Mouse (Mus musculus): ENCODE measurements around the gene Gm11595. TPM values are rescaled to one million over a fixed set of nuclear protein-coding genes. Genes with fewer than 3 reads are reported as not detected.
"Not testable (repeated sequence)": the region's sequence is repeated elsewhere in the genome, so short reads cannot be mapped to it uniquely, and the experiment has no call there.

Gm11595 gene
- not detected for total RNA-seq (2022)

GRCm38 (mm10) chr11:99772813-99773212 is at the start of gene Gm11595:
TSS of gene Gm11595 (minus strand) at chr11:99772913.
- DNase-seq, result not testable (repeated sequence)

GRCm38 (mm10) chr11:99815566-99815965 is 42.9 kb upstream of the Gm11595 start, which contains the start of gene Gm11564:
TSS of gene Gm11564 (minus strand) at chr11:99815666.
- DNase-seq, result not testable (repeated sequence)

GRCm38 (mm10) chr11:99809792-99810191 is 37.1 kb upstream of the Gm11595 start, which contains the start of gene Krtap4-13:
TSS of gene Krtap4-13 (minus strand) at chr11:99809892.
- DNase-seq, result not testable (repeated sequence)

DNA sequence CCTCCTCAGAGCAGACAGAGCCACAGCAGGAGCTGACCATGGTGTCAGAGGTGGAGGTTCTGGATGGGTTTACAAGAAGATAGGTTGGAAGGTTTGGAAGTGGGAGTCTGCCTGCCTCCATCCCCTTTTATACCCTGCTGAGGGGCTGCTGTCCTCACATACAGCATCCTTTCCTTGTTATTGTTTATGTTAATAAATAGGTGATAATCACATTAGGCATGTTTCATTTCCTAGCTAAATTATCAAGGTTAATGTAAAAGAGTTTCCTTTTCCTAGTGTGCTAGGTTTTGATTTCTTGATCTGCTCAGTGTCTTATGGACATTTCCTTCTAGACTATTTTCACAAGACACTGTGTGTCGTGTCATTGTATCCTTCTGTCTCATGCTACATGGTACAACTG is 31.6 kb upstream of the Gm11595 start, which contains the start of gene Gm11554:
TSS of gene Gm11554 (minus strand) at position 101 of the 400 bp plus-strand sequence.
- DNase-seq, result not testable (repeated sequence)

- DNase-seq, result not testable (repeated sequence)
These were observed 26.1 kb upstream of the Gm11595 start, which contains the start of gene Gm11569 for GRCm38 (mm10) chr11:99798832-99799231. TSS of gene Gm11569 (minus strand) at chr11:99798932.

GRCm38 (mm10) chr11:99793367-99793766 is 20.7 kb upstream of the Gm11595 start, which contains the start of gene Gm11596:
TSS of gene Gm11596 (minus strand) at chr11:99793467.
- no peak for DNase-seq

DNA sequence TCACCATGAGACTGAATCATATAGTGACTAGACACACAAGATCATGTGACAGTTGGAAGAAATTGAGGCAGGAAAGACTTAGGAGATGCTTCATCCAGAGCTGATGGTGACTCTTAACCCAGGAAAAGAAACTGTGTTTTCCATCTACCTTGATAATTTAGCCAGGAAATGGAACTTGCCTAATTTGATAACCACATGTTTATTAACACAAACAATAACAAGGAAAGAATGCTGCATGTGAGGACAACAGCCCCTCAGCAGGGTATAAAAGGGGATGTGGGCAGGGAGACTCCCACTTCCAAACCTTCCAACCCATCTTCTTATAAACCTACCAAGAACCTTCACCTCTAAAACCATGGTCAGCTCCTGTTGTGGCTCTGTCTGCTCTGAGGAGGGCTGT is 12.2 kb upstream of the Gm11595 start, which contains the start of gene Krtap4-9:
TSS of gene Krtap4-9 (plus strand) at position 301 of the 400 bp plus-strand sequence.
- not testable (repeated sequence) for DNase-seq

GRCm38 (mm10) chr11:99780604-99781003 is 7.9 kb upstream of the Gm11595 start, which contains the start of gene Krtap4-8:
TSS of gene Krtap4-8 (minus strand) at chr11:99780704.
- DNase-seq, result no peak

DNA sequence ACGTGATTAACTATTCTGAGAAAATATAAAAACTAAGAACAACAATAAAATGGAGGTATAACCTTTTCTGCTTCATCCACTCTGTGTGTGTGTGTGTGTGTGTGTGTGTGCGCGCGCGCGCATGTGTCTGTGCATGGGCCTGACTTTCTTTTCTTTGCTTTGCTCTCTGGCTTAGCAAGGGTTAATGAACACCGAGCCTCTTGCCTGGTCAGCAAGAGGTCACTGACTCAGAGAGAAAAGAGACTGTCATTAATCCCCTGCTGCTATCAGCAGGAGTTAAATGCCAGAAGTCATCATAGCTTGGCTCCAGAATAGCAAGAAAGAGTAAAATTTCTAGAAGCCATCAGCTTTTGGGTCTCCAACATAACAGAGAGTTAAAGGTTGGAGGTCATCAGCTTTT is 5.7 kb upstream of the Gm11595 start:
- no peak for DNase-seq

DNA sequence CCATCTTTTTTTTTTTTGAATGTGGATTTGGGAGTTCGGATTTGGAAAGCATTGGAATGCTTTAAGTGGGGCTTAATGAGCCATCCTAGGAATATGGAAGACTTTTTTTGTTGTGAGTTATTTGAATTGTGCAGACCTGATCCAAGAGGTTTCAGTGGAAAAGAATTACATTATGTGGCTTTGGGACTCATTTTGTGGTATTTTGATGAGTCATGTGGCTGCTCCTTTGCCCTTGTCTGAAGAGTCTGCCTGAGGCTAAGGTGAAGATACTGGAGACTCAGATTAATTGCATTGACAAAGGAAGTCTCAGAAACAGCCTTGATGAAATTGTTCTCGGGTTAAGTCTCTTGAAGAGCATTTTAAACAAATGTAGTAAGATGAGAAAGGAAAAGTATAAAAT is 4.3 kb downstream of the Gm11595 start:
- no peak for DNase-seq

DNA sequence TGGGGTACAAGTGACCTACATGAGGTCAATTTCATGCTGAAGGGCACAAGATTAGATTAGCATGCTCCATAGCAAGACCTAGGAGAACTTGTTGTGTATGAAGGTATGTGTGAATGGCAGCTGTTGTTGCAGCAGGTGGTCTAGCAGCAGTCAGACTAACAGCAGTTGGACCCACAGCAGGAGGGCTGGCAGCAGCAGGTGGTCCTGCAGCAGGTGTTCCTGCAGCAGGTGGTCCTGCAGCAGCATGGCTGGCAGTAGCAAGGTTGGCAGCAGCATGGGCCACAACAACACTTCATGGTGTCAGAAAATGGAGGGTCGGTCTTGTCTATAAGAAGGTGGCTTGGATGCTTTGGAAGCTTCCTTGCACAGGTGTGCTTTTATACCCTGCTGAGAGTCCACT is 13.8 kb downstream of the Gm11595 start:
- no peak for DNase-seq

DNA sequence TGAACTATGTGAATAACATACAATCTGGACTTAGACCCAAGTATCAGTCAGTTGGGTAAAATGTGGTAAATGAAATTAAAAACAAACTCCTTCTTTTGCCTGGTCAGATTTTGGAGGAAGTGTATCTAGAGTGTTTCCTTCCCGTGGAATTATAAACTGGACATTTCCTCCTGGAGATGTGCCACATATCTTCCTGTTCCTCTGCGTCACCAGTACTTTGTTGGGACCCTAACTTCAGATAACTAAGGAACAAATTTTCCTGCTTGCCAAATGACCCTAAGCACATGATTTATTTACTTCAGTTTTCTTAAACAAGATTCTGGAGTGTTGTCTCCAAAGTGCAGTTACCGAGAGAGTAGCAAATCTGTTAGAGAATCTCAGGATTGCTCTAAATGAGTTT is 28.7 kb downstream of the Gm11595 start:
- DNase-seq, result no peak

DNA sequence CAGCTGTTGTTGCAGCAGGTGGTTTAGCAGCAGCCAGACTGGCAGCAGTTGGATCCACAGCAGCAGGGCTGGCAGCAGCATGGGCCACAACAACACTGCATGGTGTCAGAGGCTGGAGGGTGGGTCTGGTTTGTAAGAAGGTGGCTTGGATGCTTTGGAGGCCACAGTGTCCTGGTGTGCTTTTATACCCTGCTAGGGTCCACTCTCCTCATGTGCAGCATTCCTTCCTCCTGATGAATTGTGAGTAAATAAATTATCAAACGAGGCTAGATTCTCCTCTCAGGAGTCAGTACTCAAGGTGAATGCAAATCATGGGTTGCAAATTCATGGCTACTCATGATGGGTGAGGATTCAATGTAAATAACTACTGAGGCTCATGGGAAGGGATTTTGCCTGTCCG is 38.5 kb downstream of the Gm11595 start, which contains the start of gene Gm14180:
TSS of gene Gm14180 (minus strand) at position 101 of the 400 bp plus-strand sequence.
- no peak for DNase-seq

- DNase-seq, result no peak
These were observed 48.7 kb downstream of the Gm11595 start for GRCm38 (mm10) chr11:99724061-99724460.

Other genes starting within 250 kb of the Gm11595 start
- not detected for gene Krt40, start 229.8 kb downstream of the Gm11595 start, total RNA-seq (2022)
- gene Krtap3-3, start 222.0 kb downstream of the Gm11595 start, total RNA-seq (2022), result not detected
- not detected for gene Krtap3-2, start 216.1 kb downstream of the Gm11595 start, total RNA-seq (2022)
- not detected for gene Gm11939, start 213.4 kb downstream of the Gm11595 start, total RNA-seq (2022)
- not detected for gene Krtap3-1, start 206.3 kb downstream of the Gm11595 start, total RNA-seq (2022)
- not detected for gene Krtap1-5, start 191.9 kb downstream of the Gm11595 start, total RNA-seq (2022)
- not detected for gene Krtap1-4, start 189.3 kb downstream of the Gm11595 start, total RNA-seq (2022)
- gene Krtap1-3, start 181.6 kb downstream of the Gm11595 start, total RNA-seq (2022), result not detected
- gene Krtap9-3, start 174.8 kb downstream of the Gm11595 start, total RNA-seq (2022), result not detected
- gene Gm11938, start 169.6 kb downstream of the Gm11595 start, total RNA-seq (2022), result not detected
- not detected for gene Gm11937, start 162.7 kb downstream of the Gm11595 start, total RNA-seq (2022)
- gene Krtap2-4, start 158.1 kb downstream of the Gm11595 start, total RNA-seq (2022), result not detected
- gene Gm11562, start 152.5 kb downstream of the Gm11595 start, total RNA-seq (2022), result not detected
- gene Krtap4-1, start 144.7 kb downstream of the Gm11595 start, total RNA-seq (2022), result not detected
- not detected for gene Krtap4-2, start 137.8 kb downstream of the Gm11595 start, total RNA-seq (2022)
- not detected for gene Krtap4-7, start 128.8 kb downstream of the Gm11595 start, total RNA-seq (2022)
- not detected for gene Gm11555, start 122.7 kb downstream of the Gm11595 start, total RNA-seq (2022)
- gene Gm11563, start 114.0 kb downstream of the Gm11595 start, total RNA-seq (2022), result not detected
- not detected for gene Krtap4-6, start 107.0 kb downstream of the Gm11595 start, total RNA-seq (2022)
- not detected for gene Gm14190, start 82.2 kb downstream of the Gm11595 start, total RNA-seq (2022)
- gene Gm14180, start 38.6 kb downstream of the Gm11595 start, total RNA-seq (2022), result not detected
- gene Krtap4-8, start 7.8 kb upstream of the Gm11595 start, total RNA-seq (2022), result not detected
- gene Krtap4-9, start 12.3 kb upstream of the Gm11595 start, total RNA-seq (2022), result not detected
- not detected for gene Gm11596, start 20.6 kb upstream of the Gm11595 start, total RNA-seq (2022)
- not detected for gene Gm11569, start 26.0 kb upstream of the Gm11595 start, total RNA-seq (2022)
- not detected for gene Gm11554, start 31.5 kb upstream of the Gm11595 start, total RNA-seq (2022)
- not detected for gene Krtap4-13, start 37.0 kb upstream of the Gm11595 start, total RNA-seq (2022)
- gene Gm11564, start 42.8 kb upstream of the Gm11595 start, total RNA-seq (2022), result not detected
- not detected for gene 2300003K06Rik, start 65.2 kb upstream of the Gm11595 start, total RNA-seq (2022)
- not detected for gene Krtap4-16, start 78.7 kb upstream of the Gm11595 start, total RNA-seq (2022)
- gene Gm11568, start 85.0 kb upstream of the Gm11595 start, total RNA-seq (2022), result not detected
- gene Gm11559, start 91.6 kb upstream of the Gm11595 start, total RNA-seq (2022), result not detected
- gene Krtap9-1, start 100.5 kb upstream of the Gm11595 start, total RNA-seq (2022), result not detected
- gene Gm11567, start 106.3 kb upstream of the Gm11595 start, total RNA-seq (2022), result not detected
- gene Krtap31-1, start 135.0 kb upstream of the Gm11595 start, total RNA-seq (2022), result not detected
- not detected for gene Gm11565, start 141.8 kb upstream of the Gm11595 start, total RNA-seq (2022)
- not detected for gene Krtap31-2, start 163.4 kb upstream of the Gm11595 start, total RNA-seq (2022)
- not detected for gene Krtap9-5, start 175.6 kb upstream of the Gm11595 start, total RNA-seq (2022)
- not detected for gene Krtap29-1, start 206.1 kb upstream of the Gm11595 start, total RNA-seq (2022)
- gene Krtap16-1, start 213.7 kb upstream of the Gm11595 start, total RNA-seq (2022), result not detected
- not detected for gene Krtap17-1, start 221.1 kb upstream of the Gm11595 start, total RNA-seq (2022)
- gene Krt33a, start 243.3 kb upstream of the Gm11595 start, total RNA-seq (2022), result not detected